Mouse (Mus musculus) brain, embryonic 14.5 days (tissue): Measurements from ENCODE around the gene Hk2.

ENCODE experiments used
- CTCF ChIP-seq: fragments of 200-500 bp; IDR thresholded peaks from 2 replicates; pipeline ENCODE4 v1.5.1; 2012; ENCODE audit warnings: inconsistent platforms, mild to moderate bottlenecking, moderate library complexity, borderline replicate concordance; ENCODE audit not compliant: insufficient read depth, insufficient read length; ENCODE audit errors: extremely low read depth
- POLR2A ChIP-seq: fragments of 200-500 bp; IDR thresholded peaks from 2 replicates; pipeline ENCODE4 v1.6.1; 2012; ENCODE audit warnings: mild to moderate bottlenecking, inconsistent platforms, borderline replicate concordance; ENCODE audit not compliant: poor library complexity, insufficient read depth, insufficient read length, severe bottlenecking; ENCODE audit errors: extremely low read depth

DNA sequence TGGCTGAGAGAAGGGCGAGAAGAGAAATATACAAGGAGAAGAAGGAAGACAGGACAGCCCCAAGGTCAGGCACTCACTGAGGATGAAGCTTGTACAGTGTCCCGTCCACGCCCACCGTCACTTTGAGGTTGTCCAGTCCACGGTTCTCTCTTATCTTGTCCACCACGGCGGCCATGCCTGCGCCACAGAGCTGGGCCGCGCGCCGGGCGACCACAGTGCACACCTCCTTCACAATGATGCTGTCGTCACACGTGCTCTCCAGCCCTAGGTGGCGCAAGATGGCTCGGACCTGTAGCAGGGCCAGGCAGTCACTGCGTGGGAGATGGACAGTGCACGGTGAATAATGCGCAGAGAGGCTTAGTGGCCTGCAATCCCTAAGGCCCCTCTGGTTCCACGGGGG is 45.6 kb downstream of the Hk2 start:
- no peak for TF ChIP-seq CTCF
- TF ChIP-seq POLR2A, result no peak
